Mouse (Mus musculus) megakaryocyte, embryonic 14.5 days (primary cell): Measurements from ENCODE around the gene Pitpnm2.

Experiments used
- FLI1 ChIP-seq: IDR thresholded peaks from 2 replicates; pipeline ENCODE4 v1.6.1; 2012; ENCODE audit warnings: low read length, inconsistent platforms, mixed read lengths
- GATA1 ChIP-seq: IDR thresholded peaks from 3 replicates; pipeline ENCODE4 v1.6.1; 2012; ENCODE audit warnings: mixed read lengths, low read length, inconsistent platforms, borderline replicate concordance

- TF ChIP-seq GATA1 (no peak), FLI1 (no peak)
Observed at GRCm38 (mm10) chr5:124248845-124249613, 531 bp downstream of the Pitpnm2 start.
